In genomic region chr3:88553880-88554586, GRCm38 (mm10) we compare ENCODE assay signal across 8 mouse cellular contexts. TPM values are rescaled to one million over a fixed set of nuclear protein-coding genes. Genes with fewer than 3 reads are reported as not detected.
DNase-seq lines count a peak whose midpoint lies in the region; ATAC-seq and TF ChIP-seq lines count a peak whose summit lies in the region.

No protein-coding gene starts in this region.

- peak; percentile 47 for DNase-seq in lung, adult 2 months
- no peak for DNase-seq in lung, postnatal 14 days
- DNase-seq in cerebellum, adult 2 months = peak in 1 of 2 experiments; percentile 66
- DNase-seq in gastrocnemius, postnatal 10 days = peak; percentile 67
- peak; percentile 25 to 68 for DNase-seq in kidney, postnatal 36 days
- DNase-seq in adrenal gland, adult 2 months = no peak

- peak overlapping the region; percentile 93 for H3K4me3 ChIP-seq in lung, adult 2 months (replicated peaks; ENCODE audit: extremely low read depth, low read depth, low read length)
- peak overlapping the region; percentile 93 for H3K4me3 ChIP-seq in cerebellum, adult 2 months (replicated peaks; ENCODE audit: insufficient read depth, low read depth, low read length)
- H3K4me3 ChIP-seq in stomach, embryonic 15.5 days (replicated peaks) = peak overlapping the region; percentile 85

- ATAC-seq in megakaryocyte progenitor cell, adult 5-6 weeks (replicated peaks; ENCODE audit: poor library complexity) = peak; percentile 26
- ATAC-seq in stomach, embryonic 15.5 days (ENCODE audit: insufficient read depth, low FRiP score, low read depth) = peak; percentile 7

- H3K4me2 ChIP-seq in stomach, embryonic 15.5 days = peak overlapping the region; percentile 75

- H3K9me3 ChIP-seq in stomach, embryonic 15.5 days = no peaks in the 10 kb centered on the region

- peak overlapping the region; percentile 88 for H3K9ac ChIP-seq in stomach, embryonic 15.5 days

- peak overlapping the region; percentile 80 for H3K27ac ChIP-seq in cerebellum, adult 2 months (ENCODE audit: insufficient read depth, low read length)
- peak overlapping the region; percentile 98 for H3K27ac ChIP-seq in stomach, embryonic 15.5 days

- peaks cover 22% of the 10 kb centered on the region; the same call in 1 of the 2 replicates for H3K36me3 ChIP-seq in stomach, embryonic 15.5 days

- peaks cover 3% of the 10 kb centered on the region for H3K4me1 ChIP-seq in lung, adult 2 months (ENCODE audit: control insufficient read depth, insufficient read depth, low read length)
- H3K4me1 ChIP-seq in cerebellum, adult 2 months (ENCODE audit: control insufficient read depth, insufficient read depth, low read length) = peaks cover 18% of the 10 kb centered on the region
- H3K4me1 ChIP-seq in stomach, embryonic 15.5 days = peaks cover 21% of the 10 kb centered on the region

- TF ChIP-seq CTCF in lung, adult 2 months (IDR thresholded peaks at IDR 0.05; ENCODE audit: insufficient read depth, low read length) = no peak
- no peak for TF ChIP-seq CTCF in cerebellum, adult 2 months (IDR thresholded peaks at IDR 0.05; ENCODE audit: borderline replicate concordance, insufficient read depth, low read depth, low read length)

- no peaks in the 10 kb centered on the region for H3K27me3 ChIP-seq in cerebellum, adult 2 months (ENCODE audit: control insufficient read depth, insufficient read depth, low read length)
- no peaks in the 10 kb centered on the region for H3K27me3 ChIP-seq in stomach, embryonic 15.5 days (replicated peaks)

- no peak for TF ChIP-seq POLR2A in lung, adult 2 months (IDR thresholded peaks at IDR 0.05; ENCODE audit: borderline replicate concordance, extremely low read depth, low read depth, low read length)
- TF ChIP-seq POLR2A in cerebellum, adult 2 months (IDR thresholded peaks at IDR 0.05; ENCODE audit: borderline replicate concordance, insufficient read depth, low read length) = no peak

- under 1% methylated on average over 41 of the region's 41 CpGs for WGBS in lung, adult 2 months
- 1% methylated on average over 41 of the region's 41 CpGs for WGBS in cerebellum, adult 2 months
- WGBS in stomach, embryonic 15.5 days = under 1% methylated on average over 41 of the region's 41 CpGs

RNA-seq across cellular contexts. Expression of gene Ubqln4, which starts 0.5 kb away (rescaled TPM):
- polyA plus RNA-seq in lung, adult 2 months (2012; rRNA removed) = 47.0 and 52.6 TPM in 2 replicates
- 86.4 and 87.3 TPM in 2 replicates for polyA plus RNA-seq in cerebellum, adult 2 months (2012; rRNA removed)
- 10 to 100 TPM; 45.1 to 52.2 TPM for total RNA-seq in gastrocnemius, postnatal 10 days (2021)
- total RNA-seq in megakaryocyte progenitor cell, adult 5-6 weeks (2015) = 42.0 and 49.7 TPM in 2 replicates
- total RNA-seq in megakaryocyte progenitor cell, adult 5-6 weeks (2017) = 40.6 and 47.5 TPM in 2 replicates
- polyA plus RNA-seq in stomach, embryonic 15.5 days (2015; fragmentation: Nextera tagmentation; extraction: Ambion mirVana) = 40.2 and 40.9 TPM in 2 replicates
- 100 to 1,000 TPM in 1 of 2 experiments, 10 to 100 TPM in 1; 61.1 to 100 TPM for total RNA-seq in adrenal gland, adult 2 months (2021)
- polyA plus RNA-seq in adrenal gland, adult 2 months (2012; rRNA removed) = 77.9 and 96.2 TPM in 2 replicates

RNA-seq across cellular contexts. Expression of gene Lamtor2, which starts 1.2 kb away (rescaled TPM):
- polyA plus RNA-seq in lung, adult 2 months (2012; rRNA removed) = 116 and 135 TPM in 2 replicates
- 143 and 159 TPM in 2 replicates for polyA plus RNA-seq in cerebellum, adult 2 months (2012; rRNA removed)
- total RNA-seq in gastrocnemius, postnatal 10 days (2021) = 10 to 100 TPM; 75.4 to 81.8 TPM
- total RNA-seq in megakaryocyte progenitor cell, adult 5-6 weeks (2015) = 42.4 and 46.4 TPM in 2 replicates
- total RNA-seq in megakaryocyte progenitor cell, adult 5-6 weeks (2017) = 93.9 and 115 TPM in 2 replicates
- 193 and 198 TPM in 2 replicates for polyA plus RNA-seq in stomach, embryonic 15.5 days (2015; fragmentation: Nextera tagmentation; extraction: Ambion mirVana)
- total RNA-seq in adrenal gland, adult 2 months (2021) = 100 to 1,000 TPM; 153 to 154 TPM
- 107 and 117 TPM in 2 replicates for polyA plus RNA-seq in adrenal gland, adult 2 months (2012; rRNA removed)

RNA-seq across cellular contexts. Expression of gene Rab25, which starts 5.9 kb away (rescaled TPM):
- 53.0 and 105 TPM in 2 replicates for polyA plus RNA-seq in lung, adult 2 months (2012; rRNA removed)
- polyA plus RNA-seq in cerebellum, adult 2 months (2012; rRNA removed) = 0.46 and 1.4 TPM in 2 replicates
- not detected for total RNA-seq in gastrocnemius, postnatal 10 days (2021)
- total RNA-seq in megakaryocyte progenitor cell, adult 5-6 weeks (2015) = 0.17 TPM in 1 of 2 replicates, not detected in the other
- total RNA-seq in megakaryocyte progenitor cell, adult 5-6 weeks (2017) = 0.37 TPM in 1 of 2 replicates, not detected in the other
- 86.9 and 90.6 TPM in 2 replicates for polyA plus RNA-seq in stomach, embryonic 15.5 days (2015; fragmentation: Nextera tagmentation; extraction: Ambion mirVana)
- not detected for total RNA-seq in adrenal gland, adult 2 months (2021)
- 0.09 and 0.10 TPM in 2 replicates for polyA plus RNA-seq in adrenal gland, adult 2 months (2012; rRNA removed)

RNA-seq across cellular contexts. Expression of gene Ssr2, which starts 21.6 kb away (rescaled TPM):
- polyA plus RNA-seq in lung, adult 2 months (2012; rRNA removed) = 139 and 188 TPM in 2 replicates
- polyA plus RNA-seq in cerebellum, adult 2 months (2012; rRNA removed) = 141 and 142 TPM in 2 replicates
- total RNA-seq in gastrocnemius, postnatal 10 days (2021) = 100 to 1,000 TPM; 108 to 125 TPM
- total RNA-seq in megakaryocyte progenitor cell, adult 5-6 weeks (2015) = 438 and 488 TPM in 2 replicates
- 213 and 253 TPM in 2 replicates for total RNA-seq in megakaryocyte progenitor cell, adult 5-6 weeks (2017)
- polyA plus RNA-seq in stomach, embryonic 15.5 days (2015; fragmentation: Nextera tagmentation; extraction: Ambion mirVana) = 339 and 359 TPM in 2 replicates
- total RNA-seq in adrenal gland, adult 2 months (2021) = 100 to 1,000 TPM; 178 to 218 TPM
- 110 and 151 TPM in 2 replicates for polyA plus RNA-seq in adrenal gland, adult 2 months (2012; rRNA removed)

RNA-seq across cellular contexts. Expression of gene Mex3a, which starts 21.8 kb away (rescaled TPM):
- 0.53 and 0.84 TPM in 2 replicates for polyA plus RNA-seq in lung, adult 2 months (2012; rRNA removed)
- 1.2 and 1.3 TPM in 2 replicates for polyA plus RNA-seq in cerebellum, adult 2 months (2012; rRNA removed)
- total RNA-seq in gastrocnemius, postnatal 10 days (2021) = 1 to 10 TPM; 3.0 to 6.3 TPM
- total RNA-seq in megakaryocyte progenitor cell, adult 5-6 weeks (2015) = 3.8 and 3.9 TPM in 2 replicates
- 1.7 and 2.8 TPM in 2 replicates for total RNA-seq in megakaryocyte progenitor cell, adult 5-6 weeks (2017)
- 11.9 and 12.1 TPM in 2 replicates for polyA plus RNA-seq in stomach, embryonic 15.5 days (2015; fragmentation: Nextera tagmentation; extraction: Ambion mirVana)
- 1 to 10 TPM; 2.3 to 3.2 TPM for total RNA-seq in adrenal gland, adult 2 months (2021)
- polyA plus RNA-seq in adrenal gland, adult 2 months (2012; rRNA removed) = 1.7 and 2.1 TPM in 2 replicates

Comparison
In these comparisons a context has a peak if more than half of its experiments do, and no peak if none do; other contexts are left out.
1. DNase-seq: peak in lung, adult 2 months (single experiment), gastrocnemius, postnatal 10 days (single experiment) and kidney, postnatal 36 days (2 of 2); none in lung, postnatal 14 days (single experiment) and adrenal gland, adult 2 months (single experiment).
2. RNA of gene Rab25, which starts 5.9 kb away (polyA plus RNA-seq): 53.0 to 105 TPM in lung, adult 2 months and 86.9 to 90.6 TPM in stomach, embryonic 15.5 days; 0.46 to 1.4 TPM in cerebellum, adult 2 months and 0.09 to 0.10 TPM in adrenal gland, adult 2 months; every median in the first group is over 10 times any median in the second.
3. Peak in every context shown above with its lines, with median percentiles within 50 percentile points of each other: H3K4me3 ChIP-seq.